ENCODE assay signal across 14 mouse cellular contexts in the genomic region with DNA sequence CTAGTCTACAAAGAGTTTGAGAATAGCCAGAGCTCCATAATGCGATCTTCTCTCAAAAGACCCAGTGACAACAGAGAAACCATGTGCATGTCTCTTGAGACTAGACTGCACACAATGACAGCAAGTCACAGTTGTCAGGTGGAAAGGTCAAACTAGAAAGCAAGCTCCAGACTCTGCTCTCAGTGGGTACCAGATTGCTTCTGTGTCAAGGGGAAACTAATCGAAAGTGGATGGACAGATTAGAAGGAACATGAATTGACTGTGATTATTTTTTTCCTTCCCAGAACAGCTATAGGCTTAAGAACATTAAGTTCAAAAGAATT. TPM values are rescaled to one million over a fixed set of nuclear protein-coding genes. Genes with fewer than 3 reads are reported as not detected.
DNase-seq lines count a peak whose midpoint lies in the region; ATAC-seq and TF ChIP-seq lines count a peak whose summit lies in the region.
"Had no signal": no experiment of that assay in that cellular context is flagged by ENCODE, and none has a peak within 500 bp of the region (broad histone marks: within the 10 kb centered on the region; RNA-seq: fewer than 3 reads in every experiment).

No protein-coding gene starts in this region.

- no peak for DNase-seq in heart, postnatal 0 days (ENCODE audit: low spot score)
- DNase-seq in heart, postnatal 14 days = no peak
- no peak for DNase-seq in gastrocnemius, postnatal 10 days
- DNase-seq: cerebellum, adult 9-11 months had no signal

- no peaks in the 10 kb centered on the region for H3K36me3 ChIP-seq in heart, postnatal 0 days (replicated peaks; ENCODE audit: control insufficient read depth, insufficient read depth, low read length)
- no peaks in the 10 kb centered on the region for H3K36me3 ChIP-seq in midbrain, embryonic 16.5 days (ENCODE audit: control insufficient read depth, insufficient read depth, low read length)
- H3K36me3 ChIP-seq in midbrain, embryonic 15.5 days (replicated peaks) = no peaks in the 10 kb centered on the region
- H3K36me3 ChIP-seq in hindbrain, embryonic 13.5 days = no peaks in the 10 kb centered on the region
- H3K36me3 ChIP-seq in stomach, embryonic 16.5 days (ENCODE audit: control insufficient read depth, insufficient read depth, low read length) = no peaks in the 10 kb centered on the region
- H3K36me3 ChIP-seq: neural tube, embryonic 12.5 days had no signal

- WGBS in heart, postnatal 0 days = 33% methylated on average over 2 of the region's 2 CpGs
- 18% methylated on average over 2 of the region's 2 CpGs for WGBS in midbrain, embryonic 16.5 days
- 17% methylated on average over 2 of the region's 2 CpGs for WGBS in midbrain, embryonic 15.5 days
- WGBS in hindbrain, embryonic 13.5 days = 19% methylated on average over 2 of the region's 2 CpGs
- WGBS in stomach, embryonic 16.5 days = 30% methylated on average over 2 of the region's 2 CpGs

- H3K9me3 ChIP-seq in heart, postnatal 0 days (replicated peaks; ENCODE audit: control insufficient read depth, low read length) = no peaks in the 10 kb centered on the region
- H3K9me3 ChIP-seq in midbrain, embryonic 16.5 days (replicated peaks; ENCODE audit: control insufficient read depth, low read length, poor library complexity, severe bottlenecking) = no peaks in the 10 kb centered on the region
- H3K9me3 ChIP-seq in midbrain, embryonic 15.5 days = no peaks in the 10 kb centered on the region
- H3K9me3 ChIP-seq in hindbrain, embryonic 13.5 days = no peaks in the 10 kb centered on the region
- no peaks in the 10 kb centered on the region for H3K9me3 ChIP-seq in stomach, embryonic 16.5 days (replicated peaks; ENCODE audit: control insufficient read depth, low read length)
- H3K9me3 ChIP-seq: megakaryocyte, embryonic 14.5 days; neural tube, embryonic 12.5 days had no signal

- TF ChIP-seq EP300 in heart, postnatal 0 days (IDR thresholded peaks at IDR 0.05; ENCODE audit: low read depth) = no peak

- ATAC-seq in heart, postnatal 0 days (ENCODE audit: insufficient read depth, low read depth) = no peak
- ATAC-seq in midbrain, embryonic 16.5 days = 0 out of 2 replicates have a peak, but pooled peaks have one; percentile 28
- ATAC-seq in midbrain, embryonic 15.5 days (replicated peaks) = no peak
- ATAC-seq in hindbrain, embryonic 13.5 days (ENCODE audit: low FRiP score) = no peak
- ATAC-seq in stomach, embryonic 16.5 days (ENCODE audit: insufficient read depth, low FRiP score) = peak; percentile 20
- ATAC-seq: Patski had no signal

- H3K4me1 ChIP-seq in heart, postnatal 0 days (ENCODE audit: control insufficient read depth, insufficient read depth) = peaks cover 33% of the 10 kb centered on the region
- no peaks in the 10 kb centered on the region for H3K4me1 ChIP-seq in midbrain, embryonic 16.5 days (ENCODE audit: control insufficient read depth, insufficient read depth, low read length)
- H3K4me1 ChIP-seq in midbrain, embryonic 15.5 days = no peaks in the 10 kb centered on the region
- peaks cover 16% of the 10 kb centered on the region for H3K4me1 ChIP-seq in hindbrain, embryonic 13.5 days (replicated peaks)
- peaks cover 23% of the 10 kb centered on the region for H3K4me1 ChIP-seq in stomach, embryonic 16.5 days (ENCODE audit: control insufficient read depth, insufficient read depth, low read length)

- H3K4me3 ChIP-seq in heart, postnatal 0 days (ENCODE audit: low read depth, low read length) = no peak overlapping the region
- no peak overlapping the region for H3K4me3 ChIP-seq in midbrain, embryonic 16.5 days (ENCODE audit: low read depth, low read length)
- no peak overlapping the region for H3K4me3 ChIP-seq in midbrain, embryonic 15.5 days
- H3K4me3 ChIP-seq in hindbrain, embryonic 13.5 days = no peak overlapping the region
- H3K4me3 ChIP-seq in stomach, embryonic 16.5 days (replicated peaks; ENCODE audit: low read length) = no peak overlapping the region
- H3K4me3 ChIP-seq: megakaryocyte, embryonic 14.5 days; neural tube, embryonic 12.5 days had no signal

- peak overlapping the region; percentile 61; the same call in 1 of the 2 replicates for H3K27ac ChIP-seq in heart, postnatal 0 days (ENCODE audit: low read depth)
- no peak overlapping the region for H3K27ac ChIP-seq in midbrain, embryonic 16.5 days (ENCODE audit: low read length)
- no peak overlapping the region for H3K27ac ChIP-seq in midbrain, embryonic 15.5 days
- peak overlapping the region; percentile 30; the same call in 1 of the 2 replicates for H3K27ac ChIP-seq in hindbrain, embryonic 13.5 days
- no peak overlapping the region for H3K27ac ChIP-seq in stomach, embryonic 16.5 days (ENCODE audit: low read length)
- H3K27ac ChIP-seq: liver, embryonic 14.5 days; neural tube, embryonic 12.5 days had no signal

- no peak overlapping the region for H3K4me2 ChIP-seq in heart, postnatal 0 days (ENCODE audit: low read depth, low read length)
- H3K4me2 ChIP-seq in midbrain, embryonic 16.5 days (ENCODE audit: low read length) = no peak overlapping the region
- H3K4me2 ChIP-seq in midbrain, embryonic 15.5 days = no peak overlapping the region
- H3K4me2 ChIP-seq in hindbrain, embryonic 13.5 days = no peak overlapping the region
- H3K4me2 ChIP-seq in stomach, embryonic 16.5 days (ENCODE audit: low read depth, low read length) = no peak overlapping the region
- H3K4me2 ChIP-seq: neural tube, embryonic 12.5 days had no signal

- no peak overlapping the region for H3K9ac ChIP-seq in heart, postnatal 0 days (replicated peaks; ENCODE audit: low read depth, low read length)
- H3K9ac ChIP-seq in midbrain, embryonic 16.5 days (ENCODE audit: low read depth, low read length) = no peak overlapping the region
- no peak overlapping the region for H3K9ac ChIP-seq in midbrain, embryonic 15.5 days
- no peak overlapping the region for H3K9ac ChIP-seq in hindbrain, embryonic 13.5 days
- H3K9ac ChIP-seq in stomach, embryonic 16.5 days (ENCODE audit: low read length) = no peak overlapping the region
- H3K9ac ChIP-seq: liver, embryonic 14.5 days; neural tube, embryonic 12.5 days had no signal

- intact Hi-C loops in heart, postnatal 14 days (cut with DNase I) = no loop called here

- H3K27me3 ChIP-seq in heart, postnatal 0 days (ENCODE audit: control insufficient read depth, insufficient read depth, low read length) = no peaks in the 10 kb centered on the region
- no peaks in the 10 kb centered on the region for H3K27me3 ChIP-seq in midbrain, embryonic 16.5 days (ENCODE audit: control insufficient read depth, insufficient read depth, low read depth, low read length)
- H3K27me3 ChIP-seq in midbrain, embryonic 15.5 days (replicated peaks) = no peaks in the 10 kb centered on the region
- H3K27me3 ChIP-seq in hindbrain, embryonic 13.5 days = no peaks in the 10 kb centered on the region
- H3K27me3 ChIP-seq in stomach, embryonic 16.5 days (ENCODE audit: control insufficient read depth, insufficient read depth, low read length) = no peaks in the 10 kb centered on the region
- H3K27me3 ChIP-seq: CH12.LX; megakaryocyte, embryonic 14.5 days; neural tube, embryonic 12.5 days; Patski had no signal

- no peak for TF ChIP-seq CTCF in heart, postnatal 0 days (IDR thresholded peaks at IDR 0.05; ENCODE audit: low read depth)

RNA-seq across cellular contexts. Expression of gene P3h2, which starts 27.5 kb away (rescaled TPM):
- total RNA-seq in heart, postnatal 0 days (2014; rRNA removed; ENCODE audit: low replicate concordance) = 5.6 and 8.3 TPM in 2 replicates
- polyA plus RNA-seq in heart, postnatal 0 days (2015; fragmentation: Nextera tagmentation; extraction: Ambion mirVana) = 0.74 and 0.93 TPM in 2 replicates
- 1 to 10 TPM; 4.5 to 5.2 TPM for total RNA-seq in heart, postnatal 14 days (2021)
- polyA plus RNA-seq in midbrain, embryonic 16.5 days (2015; fragmentation: Nextera tagmentation; extraction: Ambion mirVana) = 0.62 and 0.75 TPM in 2 replicates
- polyA plus RNA-seq in midbrain, embryonic 15.5 days (2015; fragmentation: Nextera tagmentation; extraction: Ambion mirVana) = 0.56 and 1.2 TPM in 2 replicates
- polyA plus RNA-seq in hindbrain, embryonic 13.5 days (2015; fragmentation: Nextera tagmentation; extraction: Ambion mirVana) = 0.54 and 0.62 TPM in 2 replicates
- polyA plus RNA-seq in stomach, embryonic 16.5 days (2015; fragmentation: Nextera tagmentation; extraction: Ambion mirVana) = 2.3 and 2.7 TPM in 2 replicates
- 1 to 10 TPM; 5.9 to 7.3 TPM for total RNA-seq in gastrocnemius, postnatal 10 days (2021)
- total RNA-seq: granulocyte monocyte progenitor cell, adult 5-6 weeks had no signal

Comparison
In these comparisons a context has a peak if more than half of its experiments do, and no peak if none do; other contexts are left out.
1. ATAC-seq: peak in midbrain, embryonic 16.5 days (single experiment) and stomach, embryonic 16.5 days (single experiment); none in heart, postnatal 0 days (single experiment), midbrain, embryonic 15.5 days (single experiment) and hindbrain, embryonic 13.5 days (single experiment).
2. H3K27ac ChIP-seq: peak in heart, postnatal 0 days (single experiment) and hindbrain, embryonic 13.5 days (single experiment); none in midbrain, embryonic 16.5 days (single experiment), midbrain, embryonic 15.5 days (single experiment) and stomach, embryonic 16.5 days (single experiment).